Mouse (Mus musculus): ENCODE measurements around the gene Appl1.

DNA sequence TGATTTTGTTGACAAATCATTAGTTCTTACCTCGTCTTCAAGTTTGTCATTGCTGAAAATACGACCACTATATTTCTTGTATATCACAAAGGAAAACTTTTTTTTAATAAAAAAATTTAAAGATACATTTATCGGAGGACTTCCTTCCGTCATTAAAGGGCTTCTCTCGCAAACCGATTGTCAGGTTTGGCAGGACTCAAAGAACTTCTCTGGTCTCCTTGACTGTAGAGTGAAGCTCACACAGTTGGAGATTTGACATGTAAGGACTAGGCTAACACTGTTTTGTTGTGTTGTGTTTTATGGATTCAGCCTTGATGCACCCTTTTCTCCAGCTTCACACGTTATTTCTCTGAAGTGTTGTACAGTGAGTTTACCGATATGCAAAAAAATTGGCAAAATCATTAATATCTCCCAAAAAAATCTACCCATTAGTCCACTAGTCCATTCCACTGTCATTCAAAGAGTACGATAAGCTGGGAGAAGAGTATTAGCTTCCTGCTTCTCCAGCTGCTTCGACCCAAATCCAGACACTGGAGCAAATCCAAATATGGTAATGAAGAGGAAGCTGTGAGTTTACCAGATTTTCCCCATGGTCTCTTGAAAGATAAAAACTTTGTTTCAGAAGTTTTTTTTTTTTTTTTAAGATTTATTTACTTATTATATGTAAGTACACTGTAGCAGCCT, at the start of gene Appl1:
- no peak for TF ChIP-seq POLR2A (IDR thresholded peaks at IDR 0.05; ENCODE audit: borderline replicate concordance, low read depth, low read length)
- no peak for TF ChIP-seq CTCF (IDR thresholded peaks at IDR 0.05; ENCODE audit: low read depth, low read length)

Data from bone marrow macrophage, adult 2 months (primary cell).